Mouse (Mus musculus) forebrain, embryonic 14.5 days (tissue): Measurements from ENCODE around the gene Ren1. TPM values are rescaled to one million over a fixed set of nuclear protein-coding genes. Genes with fewer than 3 reads are reported as not detected.

ENCODE experiments used
- ATAC-seq: fragments of 200-750 bp; cut with Nextera tagmentation; 2 replicates; pipeline ENCODE4 v1.8.0; 2017; ENCODE audit warnings: mild to moderate bottlenecking, moderate library complexity
- DNase-seq: peaks from one replicate; pipeline ENCODE4 v3.0.0-alpha.2; 2015; ENCODE audit warnings: low spot score
- H3K27ac ChIP-seq: fragments of 300-500 bp; sonication (generic); 2 replicates; pipeline ENCODE4 v1.5.1; 2014; ENCODE audit warnings: low read depth, mild to moderate bottlenecking, control low read depth, low read length, moderate library complexity
- H3K27me3 ChIP-seq: fragments of 300-500 bp; sonication (generic); replicated peaks from 2 replicates; pipeline ENCODE4 v1.6.1; 2014; ENCODE audit warnings: low read length, control low read depth, mixed read lengths; ENCODE audit not compliant: control insufficient read depth, insufficient read depth
- H3K36me3 ChIP-seq: fragments of 300-500 bp; sonication (generic); 2 replicates; pipeline ENCODE4 v1.6.1; 2014; ENCODE audit warnings: low read length, control low read depth; ENCODE audit not compliant: control insufficient read depth, insufficient read depth
- H3K4me1 ChIP-seq: fragments of 300-500 bp; sonication (generic); 2 replicates; pipeline ENCODE4 v1.6.1; 2014; ENCODE audit warnings: antibody characterized with exemption, low read length, control low read depth; ENCODE audit not compliant: control insufficient read depth, insufficient read depth
- H3K4me2 ChIP-seq: fragments of 300-500 bp; sonication (generic); 2 replicates; pipeline ENCODE4 v1.6.1; 2014; ENCODE audit warnings: mild to moderate bottlenecking, control low read depth, low read length
- H3K4me3 ChIP-seq: fragments of 300-500 bp; sonication (generic); 2 replicates; pipeline ENCODE4 v1.5.1; 2014; ENCODE audit warnings: low read depth, low read length, control low read depth
- H3K9ac ChIP-seq: fragments of 300-500 bp; sonication (generic); 2 replicates; pipeline ENCODE4 v1.6.1; 2014; ENCODE audit warnings: mild to moderate bottlenecking, low read length, control low read depth, moderate library complexity
- H3K9me3 ChIP-seq: fragments of 300-500 bp; sonication (generic); replicated peaks from 2 replicates; pipeline ENCODE4 v1.6.1; 2016; ENCODE audit warnings: low read length, control low read depth, mixed read lengths; ENCODE audit not compliant: control insufficient read depth
- WGBS: fragments of 180-500 bp; shearing (Covaris S2); extraction: QIAGEN DNeasy Blood & Tissue Kit; methylation state at CpG from one replicate; pipeline ENCODE4 v1.1.7; 2014; 5-methylcytosine and 5-hydroxymethylcytosine counted together
- polyA plus RNA-seq: library from polyadenylated mRNA; unstranded; fragments of >200 nt; fragmentation: Nextera tagmentation; extraction: Ambion mirVana; gene quantifications from 2 replicates; pipeline ENCODE4 v1.2.1, GENCODE M21; 2014

Ren1 gene
- polyA plus RNA-seq, 1 experiment from 2014 or later = not detected

- Histone ChIP-seq H3K9ac (no peak overlapping the region), H3K27me3 (no peaks in the 10 kb centered on the region), H3K4me3 (no peak overlapping the region), H3K9me3 (no peaks in the 10 kb centered on the region), H3K4me2 (no peak overlapping the region), H3K27ac (no peak overlapping the region), H3K36me3 (no peaks in the 10 kb centered on the region), H3K4me1 (no peaks in the 10 kb centered on the region)
- 58% methylated on average over 9 of the region's 9 CpGs for WGBS
- ATAC-seq (no peak), DNase-seq (peak; percentile 52)
Measured at GRCm38 (mm10) chr1:133351762-133352161, 1.5 kb downstream of the Ren1 start.

GRCm38 (mm10) chr1:133353371-133353809 lies 3.1 kb downstream of the Ren1 start:
- H3K27me3 ChIP-seq = no peaks in the 10 kb centered on the region
- no peak overlapping the region for H3K9ac ChIP-seq
- no peaks in the 10 kb centered on the region for H3K36me3 ChIP-seq
- peak; percentile 75 for ATAC-seq
- H3K4me3 ChIP-seq = no peak overlapping the region
- no peak overlapping the region for H3K27ac ChIP-seq
- H3K4me1 ChIP-seq = no peaks in the 10 kb centered on the region
- no peaks in the 10 kb centered on the region for H3K9me3 ChIP-seq
- peak; percentile 82 for DNase-seq
- 0 out of 2 replicates have a peak overlapping the region, but pooled peaks have one; percentile 5 for H3K4me2 ChIP-seq
- WGBS = 23% methylated on average over 12 of the region's 12 CpGs

GRCm38 (mm10) chr1:133355469-133355868 lies 5.2 kb downstream of the Ren1 start:
- Histone ChIP-seq H3K4me2 (no peak overlapping the region), H3K27ac (no peak overlapping the region), H3K36me3 (no peaks in the 10 kb centered on the region), H3K4me3 (no peak overlapping the region), H3K4me1 (no peaks in the 10 kb centered on the region), H3K9me3 (no peaks in the 10 kb centered on the region), H3K27me3 (no peaks in the 10 kb centered on the region), H3K9ac (no peak overlapping the region)
- 58% methylated on average over 5 of the region's 5 CpGs for WGBS
- ATAC-seq (no peak), DNase-seq (no peak)

- Histone ChIP-seq H3K4me2 (no peak overlapping the region), H3K4me1 (no peaks in the 10 kb centered on the region), H3K36me3 (no peaks in the 10 kb centered on the region), H3K9me3 (no peaks in the 10 kb centered on the region), H3K27ac (no peak overlapping the region), H3K4me3 (no peak overlapping the region), H3K27me3 (no peaks in the 10 kb centered on the region), H3K9ac (no peak overlapping the region)
- DNase-seq (no peak), ATAC-seq (no peak)
- 64% methylated on average over 15 of the region's 15 CpGs for WGBS
Measured at GRCm38 (mm10) chr1:133355912-133356311, 5.6 kb downstream of the Ren1 start.

GRCm38 (mm10) chr1:133356330-133356729 lies 6.0 kb downstream of the Ren1 start:
- H3K36me3 ChIP-seq = no peaks in the 10 kb centered on the region
- ATAC-seq = no peak
- no peak overlapping the region for H3K4me3 ChIP-seq
- H3K9ac ChIP-seq = no peak overlapping the region
- WGBS = 74% methylated on average over 8 of the region's 8 CpGs
- no peak overlapping the region for H3K4me2 ChIP-seq
- DNase-seq = no peak
- H3K4me1 ChIP-seq = no peaks in the 10 kb centered on the region
- no peaks in the 10 kb centered on the region for H3K27me3 ChIP-seq
- H3K27ac ChIP-seq = no peak overlapping the region
- H3K9me3 ChIP-seq = no peaks in the 10 kb centered on the region

GRCm38 (mm10) chr1:133361006-133361405 lies 10.7 kb downstream of the Ren1 start:
- WGBS = 95% methylated on average over 6 of the region's 6 CpGs
- Histone ChIP-seq H3K4me3 (no peak overlapping the region), H3K27ac (no peak overlapping the region), H3K36me3 (no peaks in the 10 kb centered on the region), H3K4me2 (no peak overlapping the region), H3K27me3 (peaks cover 20% of the 10 kb centered on the region; the same call in 1 of the 2 replicates), H3K9me3 (no peaks in the 10 kb centered on the region), H3K9ac (no peak overlapping the region), H3K4me1 (peaks cover 3% of the 10 kb centered on the region; the same call in 1 of the 2 replicates)
- no peak for ATAC-seq
- no peak for DNase-seq

GRCm38 (mm10) chr1:133362103-133362502 lies 11.8 kb downstream of the Ren1 start:
- no peaks in the 10 kb centered on the region for H3K36me3 ChIP-seq
- no peak overlapping the region for H3K27ac ChIP-seq
- 88% methylated on average over 5 of the region's 5 CpGs for WGBS
- no peaks in the 10 kb centered on the region for H3K9me3 ChIP-seq
- no peak overlapping the region for H3K4me3 ChIP-seq
- H3K4me2 ChIP-seq = no peak overlapping the region
- peaks cover 3% of the 10 kb centered on the region; the same call in 1 of the 2 replicates for H3K4me1 ChIP-seq
- DNase-seq = no peak
- no peak for ATAC-seq
- peaks cover 20% of the 10 kb centered on the region; the same call in 1 of the 2 replicates for H3K27me3 ChIP-seq
- no peak overlapping the region for H3K9ac ChIP-seq

- H3K4me2 ChIP-seq = peak within 1 kb of the TSS; percentile 64
- peaks cover 7% of the 10 kb centered on the region; the same call in 1 of the 2 replicates for H3K4me1 ChIP-seq
- no peaks in the 10 kb centered on the region for H3K36me3 ChIP-seq
- no peaks in the 10 kb centered on the region for H3K9me3 ChIP-seq
- no peak within 1 kb of the TSS for H3K27ac ChIP-seq
- under 1% methylated on average over 49 of the region's 52 CpGs for WGBS
- peak; percentile 83 for ATAC-seq
- peak within 1 kb of the TSS; percentile 45 for H3K4me3 ChIP-seq
- peak; percentile 71 for DNase-seq
- H3K9ac ChIP-seq = peak within 1 kb of the TSS; percentile 69
- H3K27me3 ChIP-seq = peaks cover 20% of the 10 kb centered on the region; the same call in 1 of the 2 replicates
Measured at GRCm38 (mm10) chr1:133363276-133364021, 13.1 kb downstream of the Ren1 start, which contains the start of gene Etnk2. Gene Etnk2 (plus strand): TSS chr1:133363572.

GRCm38 (mm10) chr1:133364022-133364630 lies 13.8 kb downstream of the Ren1 start:
- H3K9me3 ChIP-seq = no peaks in the 10 kb centered on the region
- DNase-seq (no peak), ATAC-seq (peak; percentile 13)
- no peaks in the 10 kb centered on the region for H3K36me3 ChIP-seq
- H3K4me2 ChIP-seq = peak overlapping the region; percentile 64
- peaks cover 7% of the 10 kb centered on the region; the same call in 1 of the 2 replicates for H3K4me1 ChIP-seq
- H3K4me3 ChIP-seq = peak overlapping the region; percentile 45
- peak overlapping the region; percentile 69 for H3K9ac ChIP-seq
- peaks cover 20% of the 10 kb centered on the region; the same call in 1 of the 2 replicates for H3K27me3 ChIP-seq
- H3K27ac ChIP-seq = no peak overlapping the region
- WGBS = under 1% methylated on average over 27 of the region's 27 CpGs
